Mouse (Mus musculus): Measurements from ENCODE around the gene Celf6. TPM values are rescaled to one million over a fixed set of nuclear protein-coding genes. Genes with fewer than 3 reads are reported as not detected.

Gene Celf6
- polyA plus RNA-seq, 1 experiment from 2014 or later: 58.0 TPM

- Histone ChIP-seq H3K4me2 (peak overlapping the region; percentile 53), H3K9me3 (no peaks in the 10 kb centered on the region), H3K9ac (no peak overlapping the region), H3K27me3 (replicated peaks) (no peaks in the 10 kb centered on the region; the same call in 1 of the 2 replicates), H3K27ac (peak overlapping the region; percentile 90), H3K36me3 (replicated peaks) (no peaks in the 10 kb centered on the region), H3K4me1 (peaks cover 38% of the 10 kb centered on the region), H3K4me3 (peak overlapping the region; percentile 30)
- 11% methylated on average over 12 of the region's 12 CpGs for WGBS
- peak; percentile 93 for ATAC-seq (replicated peaks)
Measured at GRCm38 (mm10) chr9:59588710-59589671, 11.3 kb downstream of the Celf6 start.

- H3K4me3 ChIP-seq: peak overlapping the region; percentile 30; the same call in 1 of the 2 replicates
- no peaks in the 10 kb centered on the region for H3K9me3 ChIP-seq
- H3K36me3 ChIP-seq (replicated peaks): no peaks in the 10 kb centered on the region
- H3K9ac ChIP-seq: no peak overlapping the region
- peak overlapping the region; percentile 75 for H3K27ac ChIP-seq
- 81% methylated on average over 10 of the region's 10 CpGs for WGBS
- peaks cover 34% of the 10 kb centered on the region for H3K4me1 ChIP-seq
- H3K4me2 ChIP-seq: peak overlapping the region; percentile 53
- H3K27me3 ChIP-seq (replicated peaks): no peaks in the 10 kb centered on the region
- ATAC-seq (replicated peaks): no peak
Measured at GRCm38 (mm10) chr9:59589703-59590439, 12.2 kb downstream of the Celf6 start.

GRCm38 (mm10) chr9:59601661-59602060, 23.9 kb downstream of the Celf6 start:
- 78% methylated on average over 8 of the region's 8 CpGs for WGBS
- ATAC-seq (replicated peaks): no peak

GRCm38 (mm10) chr9:59605967-59606366, 28.2 kb downstream of the Celf6 start:
- Histone ChIP-seq H3K27ac (no peak overlapping the region), H3K4me1 (no peaks in the 10 kb centered on the region), H3K9ac (no peak overlapping the region), H3K4me2 (no peak overlapping the region), H3K27me3 (replicated peaks) (no peaks in the 10 kb centered on the region), H3K36me3 (replicated peaks) (peaks cover 2% of the 10 kb centered on the region; the same call in 1 of the 2 replicates), H3K9me3 (no peaks in the 10 kb centered on the region), H3K4me3 (no peak overlapping the region)
- ATAC-seq (replicated peaks): no peak
- 56% methylated on average over 6 of the region's 6 CpGs for WGBS

More at GRCm38 (mm10) chr9:59601661-59602060, 23.9 kb downstream of the Celf6 start:
- no peak overlapping the region for H3K9ac ChIP-seq
- H3K27me3 ChIP-seq (replicated peaks): no peaks in the 10 kb centered on the region
- no peak overlapping the region for H3K4me3 ChIP-seq
- H3K4me1 ChIP-seq: no peaks in the 10 kb centered on the region
- H3K4me2 ChIP-seq: no peak overlapping the region
- no peak overlapping the region for H3K27ac ChIP-seq
- H3K36me3 ChIP-seq (replicated peaks): peaks cover 2% of the 10 kb centered on the region; the same call in 1 of the 2 replicates
- no peaks in the 10 kb centered on the region for H3K9me3 ChIP-seq

- Histone ChIP-seq H3K4me1 (no peaks in the 10 kb centered on the region), H3K36me3 (replicated peaks) (0 out of 2 replicates have a peak, but pooled peaks cover under 1% of the 10 kb centered on the region), H3K4me2 (no peak overlapping the region), H3K27ac (no peak overlapping the region), H3K27me3 (replicated peaks) (no peaks in the 10 kb centered on the region), H3K9ac (no peak overlapping the region), H3K9me3 (no peaks in the 10 kb centered on the region), H3K4me3 (no peak overlapping the region)
- 92% methylated on average over 2 of the region's 2 CpGs for WGBS
- ATAC-seq (replicated peaks): no peak
Measured at GRCm38 (mm10) chr9:59610950-59611349, 33.2 kb downstream of the Celf6 start.

- no peak overlapping the region for H3K27ac ChIP-seq
- H3K9me3 ChIP-seq: no peaks in the 10 kb centered on the region
- no peaks in the 10 kb centered on the region for H3K36me3 ChIP-seq (replicated peaks)
- H3K4me2 ChIP-seq: no peak overlapping the region
- H3K4me1 ChIP-seq: peaks cover 34% of the 10 kb centered on the region
- H3K4me3 ChIP-seq: no peak overlapping the region
- WGBS: 76% methylated on average over 2 of the region's 2 CpGs
- no peaks in the 10 kb centered on the region for H3K27me3 ChIP-seq (replicated peaks)
- no peak overlapping the region for H3K9ac ChIP-seq
- ATAC-seq (replicated peaks): no peak
Measured at GRCm38 (mm10) chr9:59615797-59616196, 38.1 kb downstream of the Celf6 start.

GRCm38 (mm10) chr9:59616622-59617306, 39.0 kb downstream of the Celf6 start, which contains the start of gene Parp6:
Gene Parp6 (plus strand): TSS chr9:59617284.
- Histone ChIP-seq H3K36me3 (replicated peaks) (no peaks in the 10 kb centered on the region), H3K4me1 (peaks cover 34% of the 10 kb centered on the region), H3K9me3 (no peaks in the 10 kb centered on the region), H3K27me3 (replicated peaks) (no peaks in the 10 kb centered on the region), H3K4me2 (peak within 1 kb of the TSS; percentile 76), H3K27ac (peak within 1 kb of the TSS; percentile 92), H3K9ac (peak within 1 kb of the TSS; percentile 92), H3K4me3 (peak within 1 kb of the TSS; percentile 92)
- ATAC-seq (replicated peaks): peak; percentile 97
- WGBS: 1% methylated on average over 36 of the region's 36 CpGs

GRCm38 (mm10) chr9:59617307-59617973, 39.7 kb downstream of the Celf6 start:
- peaks cover under 1% of the 10 kb centered on the region for H3K36me3 ChIP-seq (replicated peaks)
- peak overlapping the region; percentile 92 for H3K9ac ChIP-seq
- under 1% methylated on average over 58 of the region's 58 CpGs for WGBS
- H3K27me3 ChIP-seq (replicated peaks): no peaks in the 10 kb centered on the region
- peak overlapping the region; percentile 92 for H3K4me3 ChIP-seq
- H3K4me2 ChIP-seq: peak overlapping the region; percentile 76
- H3K4me1 ChIP-seq: peaks cover 34% of the 10 kb centered on the region
- peak overlapping the region; percentile 92 for H3K27ac ChIP-seq
- H3K9me3 ChIP-seq: no peaks in the 10 kb centered on the region
- ATAC-seq (replicated peaks): peak; percentile 91

- H3K4me3 ChIP-seq: no peak overlapping the region
- no peak overlapping the region for H3K27ac ChIP-seq
- H3K9ac ChIP-seq: no peak overlapping the region
- WGBS: 94% methylated on average over 1 of the region's 1 CpGs
- ATAC-seq (replicated peaks): no peak
- H3K9me3 ChIP-seq: no peaks in the 10 kb centered on the region
- no peaks in the 10 kb centered on the region for H3K27me3 ChIP-seq (replicated peaks)
- no peaks in the 10 kb centered on the region for H3K4me1 ChIP-seq
- peaks cover 58% of the 10 kb centered on the region for H3K36me3 ChIP-seq (replicated peaks)
- no peak overlapping the region for H3K4me2 ChIP-seq
Measured at GRCm38 (mm10) chr9:59638372-59638771, 60.7 kb downstream of the Celf6 start.

- no peak overlapping the region for H3K4me3 ChIP-seq
- H3K27me3 ChIP-seq (replicated peaks): no peaks in the 10 kb centered on the region
- no peak overlapping the region for H3K27ac ChIP-seq
- H3K9ac ChIP-seq: no peak overlapping the region
- ATAC-seq (replicated peaks): no peak
- no peak overlapping the region for H3K4me2 ChIP-seq
- peaks cover 56% of the 10 kb centered on the region for H3K36me3 ChIP-seq (replicated peaks)
- 91% methylated on average over 4 of the region's 4 CpGs for WGBS
- H3K4me1 ChIP-seq: no peaks in the 10 kb centered on the region
- no peaks in the 10 kb centered on the region for H3K9me3 ChIP-seq
Measured at GRCm38 (mm10) chr9:59639936-59640335, 62.2 kb downstream of the Celf6 start.

GRCm38 (mm10) chr9:59641320-59641719, 63.6 kb downstream of the Celf6 start:
- Histone ChIP-seq H3K9ac (no peak overlapping the region), H3K27ac (no peak overlapping the region), H3K4me3 (no peak overlapping the region), H3K36me3 (replicated peaks) (peaks cover 53% of the 10 kb centered on the region), H3K4me1 (no peaks in the 10 kb centered on the region), H3K9me3 (no peaks in the 10 kb centered on the region), H3K4me2 (no peak overlapping the region), H3K27me3 (replicated peaks) (no peaks in the 10 kb centered on the region)
- 90% methylated on average over 2 of the region's 2 CpGs for WGBS
- no peak for ATAC-seq (replicated peaks)
